In the genomic region with DNA sequence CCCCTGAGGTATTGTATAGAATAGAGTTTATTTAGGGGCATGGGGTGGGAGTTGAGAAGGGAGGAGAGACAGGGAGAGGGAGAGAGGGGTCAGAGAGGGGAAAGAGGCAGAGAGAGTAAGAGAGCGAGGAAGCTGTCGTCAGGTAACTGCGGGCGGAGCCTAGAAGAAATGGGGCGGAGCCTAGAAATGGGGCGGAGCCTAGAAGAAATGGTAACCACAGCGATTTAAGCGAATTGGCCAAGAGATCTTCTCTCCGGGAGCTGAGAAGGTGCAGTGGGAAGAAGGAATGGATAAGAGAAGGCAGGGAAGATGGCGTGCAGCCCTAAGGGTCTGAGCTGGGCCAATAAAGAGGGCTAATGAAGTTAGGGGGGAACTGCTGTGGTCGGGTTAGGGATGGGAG, we compare ENCODE assay signal across 19 mouse cellular contexts. TPM values are rescaled to one million over a fixed set of nuclear protein-coding genes. Genes with fewer than 3 reads are reported as not detected.
"Had no signal": no experiment of that assay in that cellular context is flagged by ENCODE, and none has a peak within 500 bp of the region (broad histone marks: within the 10 kb centered on the region; RNA-seq: fewer than 3 reads in every experiment).

No protein-coding gene starts in this region.

- H3K9ac ChIP-seq: kidney, embryonic 15.5 days; liver, embryonic 14.5 days; midbrain, embryonic 13.5 days had no signal

- H3K4me2 ChIP-seq: kidney, embryonic 15.5 days; midbrain, embryonic 13.5 days had no signal

- DNase-seq: kidney, adult 2 months; kidney, postnatal 10 days; kidney, postnatal 36 days; layer of hippocampus, postnatal 36 days; lung, adult 18-20 months; right cerebral cortex, adult 18-20 months; right cerebral cortex, postnatal 14 days; right cerebral cortex, postnatal 4 days; thymus, postnatal 25 days had no signal

- H3K27ac ChIP-seq: kidney, embryonic 15.5 days; left cerebral cortex, adult 2 months; liver, embryonic 14.5 days; macrophage; midbrain, embryonic 10.5 days; midbrain, embryonic 13.5 days; stomach, postnatal 0 days had no signal

- ATAC-seq: midbrain, embryonic 13.5 days; midbrain, embryonic 16.5 days had no signal

- H3K4me3 ChIP-seq: kidney, embryonic 15.5 days; left cerebral cortex, adult 2 months; megakaryocyte, embryonic 14.5 days; midbrain, embryonic 10.5 days; midbrain, embryonic 13.5 days; myocyte had no signal

- H3K27me3 ChIP-seq: kidney, embryonic 15.5 days; midbrain, embryonic 13.5 days had no signal

- H3K9me3 ChIP-seq: kidney, embryonic 15.5 days; midbrain, embryonic 10.5 days; midbrain, embryonic 13.5 days had no signal

- H3K36me3 ChIP-seq: kidney, embryonic 15.5 days; midbrain, embryonic 10.5 days; midbrain, embryonic 13.5 days had no signal

RNA-seq across cellular contexts. Expression of gene Bhlha15, which starts 36.1 kb away (rescaled TPM):
- polyA plus RNA-seq: macrophage; midbrain, embryonic 16.5 days had no signal
